Mouse (Mus musculus) Muller cell, postnatal 12 days (primary cell): ENCODE measurements around the gene Rnpep.

Experiments
- DNase-seq: peaks from one replicate; pipeline ENCODE4 v3.0.0-alpha.2; 2015; ENCODE audit errors: inconsistent ontology term

Rnpep gene

GRCm38 (mm10) chr1:135283826-135284291 is at the start of gene Rnpep:
Rnpep (minus strand) TSS chr1:135284084.
- DNase-seq, result peak; percentile 86

- DNase-seq, result no peak
Measured at GRCm38 (mm10) chr1:135330578-135330977, 46.7 kb upstream of the Rnpep start.

GRCm38 (mm10) chr1:135328368-135328767 is 44.5 kb upstream of the Rnpep start:
- no peak for DNase-seq

- DNase-seq, result no peak
Measured at GRCm38 (mm10) chr1:135325934-135326333, 42.0 kb upstream of the Rnpep start.

- DNase-seq, result peak; percentile 87
Measured at GRCm38 (mm10) chr1:135324571-135324970, 40.7 kb upstream of the Rnpep start, which contains the start of gene Lmod1. Lmod1 (plus strand) TSS chr1:135324807.

- DNase-seq, result no peak
Measured at GRCm38 (mm10) chr1:135323367-135323901, 39.5 kb upstream of the Rnpep start.

- peak; percentile 95 for DNase-seq
Measured at GRCm38 (mm10) chr1:135313284-135314031, 29.6 kb upstream of the Rnpep start, which contains the start of gene Timm17a. Timm17a (minus strand) TSS chr1:135313778.

- no peak for DNase-seq
Measured at GRCm38 (mm10) chr1:135312201-135312600, 28.3 kb upstream of the Rnpep start.

- no peak for DNase-seq
Measured at GRCm38 (mm10) chr1:135311356-135311755, 27.5 kb upstream of the Rnpep start.

GRCm38 (mm10) chr1:135290908-135291307 is 7.0 kb upstream of the Rnpep start:
- no peak for DNase-seq

GRCm38 (mm10) chr1:135286311-135286710 is 2.4 kb upstream of the Rnpep start:
- DNase-seq, result no peak

GRCm38 (mm10) chr1:135283287-135283825 is 528 bp downstream of the Rnpep start:
- DNase-seq, result no peak

GRCm38 (mm10) chr1:135282536-135283286 is 1.2 kb downstream of the Rnpep start:
- DNase-seq, result peak; percentile 56

GRCm38 (mm10) chr1:135281841-135282240 is 2.0 kb downstream of the Rnpep start:
- DNase-seq, result no peak

GRCm38 (mm10) chr1:135280646-135281045 is 3.2 kb downstream of the Rnpep start:
- peak; percentile 84 for DNase-seq

- DNase-seq, result no peak
Measured at GRCm38 (mm10) chr1:135271371-135271770, 12.5 kb downstream of the Rnpep start.

GRCm38 (mm10) chr1:135267663-135268446 is 16.0 kb downstream of the Rnpep start:
- DNase-seq, result no peak

GRCm38 (mm10) chr1:135265834-135266233 is 18.1 kb downstream of the Rnpep start:
- no peak for DNase-seq

- no peak for DNase-seq
Measured at GRCm38 (mm10) chr1:135263316-135263715, 20.6 kb downstream of the Rnpep start.

GRCm38 (mm10) chr1:135262329-135262728 is 21.6 kb downstream of the Rnpep start:
- no peak for DNase-seq

- no peak for DNase-seq
Measured at GRCm38 (mm10) chr1:135260931-135261330, 23.0 kb downstream of the Rnpep start.
